Mouse (Mus musculus): ENCODE data around the gene Dydc2.

The Dydc2 gene

GRCm38 (mm10) chr14:41047402-41047801 is 21.6 kb downstream of the Dydc2 start:
- DNase-seq (ENCODE audit: low read depth, low spot score), result no peak

GRCm38 (mm10) chr14:41035146-41035798 is 33.7 kb downstream of the Dydc2 start:
- peak; percentile 54 for DNase-seq (ENCODE audit: low read depth, low spot score)

DNA sequence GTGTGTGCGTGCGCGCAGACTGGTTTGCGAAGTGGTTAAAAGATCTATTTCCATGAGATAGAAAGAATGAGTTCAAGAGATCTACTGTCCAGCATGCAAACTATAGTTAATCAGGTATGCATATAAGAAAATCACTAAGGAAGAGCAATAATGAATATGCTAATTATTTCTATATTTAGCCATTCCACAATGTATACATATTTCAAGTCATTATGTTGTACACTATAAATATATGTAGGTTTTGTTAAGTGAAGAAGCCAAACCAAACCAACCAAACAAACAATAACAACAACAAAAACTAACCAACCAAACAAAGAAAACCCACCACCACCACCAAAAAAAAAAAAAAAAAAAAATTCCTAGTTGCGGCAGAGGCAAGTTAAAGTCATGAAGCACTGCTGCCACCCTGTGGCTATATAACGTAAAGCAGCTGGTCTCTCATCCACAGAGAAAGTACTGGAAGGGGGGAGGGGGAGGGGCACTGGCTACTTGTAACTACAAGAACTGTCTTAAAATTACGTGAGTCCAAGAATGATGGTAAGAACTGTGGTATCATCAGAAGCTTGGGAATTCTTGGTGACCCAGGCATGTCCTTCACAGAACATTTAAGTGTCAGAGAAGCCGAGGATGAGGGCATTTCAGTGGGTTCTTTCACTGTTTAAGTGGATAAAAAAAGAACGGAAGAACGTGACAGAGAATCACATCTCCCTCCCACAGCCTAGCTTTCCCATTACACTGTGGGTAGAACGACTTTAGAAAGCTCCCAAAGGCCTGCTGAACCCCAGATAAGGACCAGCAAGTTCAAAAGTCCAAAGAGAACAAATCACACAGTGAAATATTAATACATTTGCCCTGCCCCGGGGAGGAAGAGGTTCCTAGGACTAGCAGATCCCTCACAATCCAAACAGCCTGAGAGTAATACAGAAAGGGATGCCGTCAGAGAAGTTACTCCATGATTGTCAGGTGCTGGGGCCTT is 35.6 kb downstream of the Dydc2 start:
- peak; percentile 80 for DNase-seq (ENCODE audit: low read depth, low spot score)

DNA sequence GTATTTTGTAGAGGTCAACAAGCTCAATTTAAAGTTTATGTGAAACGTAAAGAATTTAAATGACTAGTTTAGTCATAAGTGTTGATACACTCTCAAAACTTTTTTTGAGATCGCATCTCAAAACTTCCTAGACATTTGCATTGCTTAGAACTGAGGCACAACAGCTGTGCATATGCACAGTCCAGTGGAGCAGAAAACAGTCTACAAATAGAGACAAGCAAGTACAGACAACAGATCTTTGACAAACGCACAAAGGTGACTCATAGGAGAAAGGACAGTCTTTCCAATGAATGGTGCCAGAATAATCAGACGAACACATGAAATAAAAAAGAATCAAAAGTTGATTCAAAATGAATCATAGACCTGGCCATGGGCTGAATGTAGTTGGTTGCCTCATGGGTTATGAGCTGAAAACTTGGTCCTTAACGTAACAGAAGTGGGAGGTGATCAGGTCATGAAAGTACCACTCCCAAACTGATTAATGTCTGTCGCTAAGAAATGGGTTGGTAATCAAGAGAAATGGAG is 38.0 kb downstream of the Dydc2 start:
- DNase-seq (ENCODE audit: low read depth, low spot score), result no peak

DNA sequence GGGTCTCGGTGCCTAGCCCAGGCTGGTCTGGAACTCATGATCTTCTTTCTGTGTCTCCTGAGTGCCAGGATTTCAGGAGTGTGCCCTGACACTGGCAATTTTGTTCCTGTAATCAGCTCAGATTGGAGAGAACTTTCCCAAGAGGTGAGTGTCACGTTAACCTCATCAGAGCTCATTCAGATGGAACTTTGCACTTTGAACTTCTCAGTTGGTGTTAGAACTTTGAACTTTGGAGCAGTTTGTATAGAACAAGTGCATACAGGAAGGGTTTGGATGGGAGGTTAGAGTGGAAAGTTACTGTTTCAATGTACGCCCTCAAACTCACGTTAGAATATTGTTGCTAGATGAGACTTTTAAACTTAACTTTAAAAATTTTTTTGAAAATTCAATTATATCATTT is 39.7 kb downstream of the Dydc2 start:
- DNase-seq (ENCODE audit: low read depth, low spot score), result no peak

DNA sequence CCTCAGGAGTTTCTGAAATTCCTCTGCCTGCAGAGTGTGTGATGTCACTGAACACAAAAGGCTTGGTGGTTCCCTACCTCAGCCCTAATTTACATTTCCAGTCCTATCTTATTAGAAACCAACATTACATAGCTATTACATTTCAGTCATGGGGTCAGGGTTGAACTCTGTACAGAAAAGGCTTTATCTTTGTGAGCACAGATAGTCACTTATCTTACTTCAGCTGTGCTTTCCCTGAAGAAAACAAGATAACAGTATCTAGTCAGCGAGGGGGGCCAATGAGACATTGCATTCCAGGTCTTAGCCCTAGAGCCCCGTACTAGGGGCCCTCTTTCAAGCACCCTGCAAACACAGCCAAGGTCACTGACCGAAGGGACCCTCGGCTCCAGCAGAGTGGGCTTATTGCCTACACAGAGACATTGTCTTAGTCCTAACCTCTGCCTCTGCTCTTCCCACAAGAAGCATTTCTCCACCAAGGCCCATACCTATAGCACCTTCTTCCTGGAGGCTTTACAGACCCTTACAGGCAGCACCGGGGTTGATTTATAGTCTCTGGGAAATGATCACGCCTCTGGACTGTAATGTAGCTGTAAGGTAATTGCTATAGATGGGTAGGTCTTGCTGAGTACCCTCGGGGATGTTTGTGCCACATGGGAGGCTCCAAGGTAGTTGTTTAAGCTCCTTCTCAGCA is 43.3 kb downstream of the Dydc2 start:
- no peak for DNase-seq (ENCODE audit: low read depth, low spot score)

DNA sequence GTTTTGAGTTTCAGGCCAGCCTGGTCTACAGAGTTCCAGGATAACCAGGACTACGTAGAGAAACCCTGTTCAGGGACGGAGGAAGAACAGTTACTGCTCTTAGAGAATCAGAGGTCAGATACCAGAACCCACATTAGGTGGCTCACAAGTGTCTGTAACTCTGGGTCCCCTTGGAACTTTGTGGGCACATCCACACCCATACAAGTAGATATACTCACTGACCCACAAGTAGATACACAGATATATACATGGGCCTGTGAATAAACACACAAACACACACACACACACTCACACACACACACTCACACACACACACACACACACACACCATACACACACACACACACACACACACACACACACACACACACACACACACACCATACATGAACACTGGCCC is 43.9 kb downstream of the Dydc2 start:
- DNase-seq (ENCODE audit: low read depth, low spot score), result no peak

DNA sequence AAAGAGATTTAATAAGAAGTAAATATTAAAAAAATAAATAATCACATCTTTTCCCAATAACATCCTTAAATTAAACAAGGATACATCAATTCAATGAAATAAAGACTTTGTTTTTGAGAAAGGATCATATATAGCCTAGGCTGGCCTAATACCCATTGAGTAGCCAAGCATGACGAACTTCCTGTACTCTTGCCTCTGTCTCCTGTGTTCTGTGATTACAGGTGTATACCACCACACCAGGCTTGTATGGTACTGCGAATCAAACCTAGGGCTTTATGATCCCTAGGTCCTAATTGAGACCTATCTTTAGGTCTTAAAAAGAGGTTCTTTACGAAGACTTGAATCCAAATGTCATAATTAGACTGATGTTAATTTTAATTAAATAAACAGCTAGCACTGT is 47.8 kb downstream of the Dydc2 start:
- no peak for DNase-seq (ENCODE audit: low read depth, low spot score)

GRCm38 (mm10) chr14:41017460-41017859 is 51.5 kb downstream of the Dydc2 start:
- DNase-seq (ENCODE audit: low read depth, low spot score), result no peak

DNA sequence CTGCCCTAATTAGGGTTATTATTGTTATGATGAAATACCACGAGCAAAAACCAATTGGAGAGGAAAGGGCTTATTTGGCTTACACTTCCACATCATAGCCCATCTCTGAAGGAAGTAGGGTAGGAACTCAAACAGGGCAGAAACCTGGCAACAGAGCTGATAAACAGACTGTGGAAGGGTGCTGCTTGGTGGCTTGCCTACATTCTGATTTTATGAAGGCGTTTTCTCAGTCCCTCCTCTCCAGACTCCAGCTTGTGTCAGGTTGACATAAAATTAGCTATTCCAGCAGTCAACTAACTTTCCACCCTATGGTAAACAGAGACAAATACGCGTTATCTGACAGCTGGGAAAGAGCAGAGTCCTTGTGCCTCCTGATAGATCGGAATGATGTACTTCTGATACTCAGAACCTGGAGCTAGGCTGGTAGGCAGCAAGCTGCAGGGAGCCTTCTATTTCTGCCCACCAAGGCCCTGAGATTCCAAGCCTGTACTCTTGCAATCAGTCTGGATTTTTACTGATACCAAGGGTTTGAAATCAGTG is 54.2 kb downstream of the Dydc2 start:
- DNase-seq (ENCODE audit: low read depth, low spot score), result no peak

DNA sequence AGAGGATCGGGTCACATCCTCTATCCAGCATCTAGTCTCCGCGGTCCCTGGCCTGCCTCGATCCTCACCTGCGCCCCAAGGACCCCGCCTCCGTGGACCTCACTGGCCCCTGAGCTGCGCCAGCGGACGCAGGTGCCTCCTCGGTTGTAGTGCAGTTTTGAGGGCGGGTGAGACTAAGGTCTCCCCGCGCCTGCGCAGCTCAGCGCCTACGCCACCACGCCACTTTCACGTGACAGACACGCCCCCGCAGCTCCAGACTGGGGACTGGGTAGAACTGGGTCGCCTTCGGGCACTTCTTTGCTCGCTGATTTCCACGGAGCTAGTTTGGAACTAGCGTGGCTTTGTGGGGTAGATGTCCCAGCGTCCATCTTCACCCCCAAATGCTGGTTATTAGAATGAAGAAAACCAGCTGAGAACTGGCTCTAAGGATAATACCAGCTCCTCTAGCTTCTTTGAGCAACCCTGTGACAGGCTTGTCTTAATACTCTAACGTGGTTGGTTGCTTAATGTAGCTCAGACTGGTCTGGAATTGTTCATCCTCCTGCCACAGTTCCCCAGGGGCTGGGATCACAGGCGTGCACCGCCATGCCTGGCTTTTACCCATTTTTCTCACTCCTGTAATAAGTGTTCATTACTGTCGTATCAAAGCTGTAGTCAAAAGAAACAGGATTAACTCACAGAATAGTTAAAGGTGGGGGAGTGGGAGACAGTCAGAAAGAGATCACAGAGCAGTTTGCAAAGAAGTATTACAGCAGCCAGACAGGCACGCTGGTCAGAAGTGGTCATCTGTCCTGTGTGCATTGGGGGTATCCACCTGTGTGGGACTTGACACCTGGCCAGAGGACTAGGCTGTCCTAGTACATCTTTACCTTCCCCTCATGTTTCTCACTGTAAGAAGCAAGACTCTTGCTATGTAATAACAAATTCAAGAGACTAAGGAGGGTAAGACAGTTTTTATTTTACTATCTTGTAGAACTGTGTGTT is 55.1 kb downstream of the Dydc2 start, which contains the start of gene Fam213a:
Gene Fam213a (minus strand): TSS at position 159 of the 984 bp plus-strand sequence.
- peak; percentile 92 for DNase-seq (ENCODE audit: low read depth, low spot score)

DNA sequence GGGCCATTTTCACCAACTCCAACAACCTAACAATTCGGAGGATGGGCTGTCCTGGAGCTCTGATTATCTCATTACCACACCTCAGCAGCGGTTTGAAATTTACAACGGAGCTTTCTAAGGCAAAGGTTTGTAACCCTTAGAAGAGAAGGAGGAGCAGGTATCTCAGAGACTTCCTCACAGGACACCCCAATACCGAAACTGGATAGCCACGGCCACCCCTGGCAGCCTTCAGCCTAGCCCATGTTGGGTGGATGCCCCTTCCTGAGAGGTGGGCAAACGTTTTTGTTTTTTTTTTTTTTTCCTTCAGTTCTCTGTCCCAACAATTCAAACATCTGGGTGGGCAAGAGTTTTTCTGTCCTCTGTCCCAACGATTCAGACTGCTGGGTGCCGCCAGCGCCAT is 55.9 kb downstream of the Dydc2 start:
- no peak for DNase-seq (ENCODE audit: low read depth, low spot score)

DNA sequence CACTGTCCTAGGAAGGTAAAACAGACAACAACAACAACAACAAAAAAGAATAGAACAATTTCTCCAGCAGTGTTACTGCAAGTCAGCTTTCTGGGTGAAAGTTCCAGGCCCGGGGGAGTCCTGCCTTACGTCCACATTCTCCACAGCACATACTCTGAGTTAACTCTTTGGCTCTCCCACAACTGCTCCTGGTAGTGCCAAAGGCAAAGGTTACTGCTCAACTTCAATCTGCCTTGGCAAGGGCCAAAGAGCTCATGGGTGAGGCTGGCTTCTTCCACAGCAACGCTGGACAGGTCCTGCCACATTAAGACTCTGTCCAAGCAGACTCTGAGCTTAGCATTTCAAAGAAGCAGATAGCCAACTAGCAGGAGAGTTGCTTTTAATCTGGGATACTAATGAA is 57.1 kb downstream of the Dydc2 start:
- no peak for DNase-seq (ENCODE audit: low read depth, low spot score)

DNA sequence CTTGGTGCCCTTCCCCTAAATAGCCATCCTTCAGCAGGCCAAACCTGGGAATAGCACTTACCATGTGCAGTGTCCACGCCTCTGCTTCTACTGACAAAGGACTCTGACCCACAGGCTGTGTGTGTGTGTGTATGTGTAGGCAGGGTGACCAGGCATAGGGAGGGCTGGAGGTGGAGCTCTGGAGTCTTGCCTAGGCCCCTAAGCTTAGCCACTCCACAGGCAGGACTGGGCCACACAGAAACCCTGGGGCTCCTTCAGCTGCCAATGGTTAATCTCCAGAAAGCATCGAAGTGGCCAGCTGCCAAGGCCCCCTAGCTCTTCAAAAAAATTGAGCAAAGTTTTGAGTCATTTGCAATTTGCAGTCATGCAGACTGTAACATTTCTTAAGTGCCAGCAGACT is 60.9 kb downstream of the Dydc2 start:
- DNase-seq (ENCODE audit: low read depth, low spot score), result no peak

DNA sequence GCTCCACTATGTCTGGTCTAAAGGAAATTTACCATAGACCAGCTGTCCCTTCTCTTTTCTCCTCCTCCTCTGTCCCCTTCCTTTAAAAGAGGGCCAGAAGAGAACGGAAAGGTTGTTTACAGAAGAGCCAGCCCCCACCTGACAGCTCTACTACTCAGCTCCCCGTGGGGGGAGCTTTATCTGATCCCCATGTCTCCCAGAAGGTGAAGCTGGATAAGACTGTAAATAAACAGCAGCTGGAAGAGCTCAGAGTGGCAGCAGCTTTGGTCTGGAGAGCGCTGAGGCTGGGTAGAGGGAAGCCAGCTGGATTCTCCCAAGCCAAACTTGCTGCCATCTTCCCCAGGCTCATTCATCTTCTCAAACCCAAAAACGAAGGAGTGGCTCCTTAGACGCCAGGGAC is 61.4 kb downstream of the Dydc2 start:
- DNase-seq (ENCODE audit: low read depth, low spot score), result no peak

DNA sequence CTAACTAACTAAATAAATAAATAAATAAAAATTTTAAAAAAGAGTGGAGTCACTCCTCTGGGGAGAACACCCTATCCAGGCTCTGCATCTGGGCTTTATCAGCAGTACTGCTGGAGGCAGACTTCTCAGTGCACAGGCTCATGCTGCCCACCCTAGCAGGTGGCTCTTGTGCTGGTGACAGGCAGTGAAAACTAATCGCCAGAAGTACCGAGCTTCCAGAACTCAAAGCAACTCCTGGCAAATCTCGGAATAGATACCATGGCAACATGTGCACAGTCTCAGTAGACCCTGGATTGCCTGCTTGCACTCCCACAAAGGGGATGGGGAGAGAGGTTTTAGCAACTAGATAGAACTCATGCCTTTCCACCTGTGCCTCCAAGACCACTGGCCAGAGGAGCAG is 62.1 kb downstream of the Dydc2 start:
- no peak for DNase-seq (ENCODE audit: low read depth, low spot score)

DNA sequence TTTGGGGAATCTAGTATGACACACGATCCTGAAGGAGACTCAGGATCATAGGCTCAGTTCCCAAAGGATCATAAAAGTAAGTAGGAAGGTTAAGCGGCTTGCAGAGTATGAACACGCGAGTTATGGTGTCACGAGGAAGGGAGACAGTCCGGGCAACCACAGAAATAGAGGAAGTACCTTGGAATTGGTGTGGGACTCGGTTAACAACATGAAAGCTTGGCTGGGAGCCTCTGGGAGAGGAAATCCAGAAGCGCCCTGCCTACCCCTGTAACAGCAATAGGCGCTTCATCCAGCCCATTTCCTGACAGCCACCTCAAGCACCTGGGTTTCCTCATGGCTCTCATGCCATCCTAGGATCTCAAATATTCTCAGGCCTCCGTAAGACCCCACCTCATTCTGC is 62.7 kb downstream of the Dydc2 start:
- DNase-seq (ENCODE audit: low read depth, low spot score), result no peak

GRCm38 (mm10) chr14:41005716-41006115 is 63.3 kb downstream of the Dydc2 start:
- DNase-seq (ENCODE audit: low read depth, low spot score), result no peak

DNA sequence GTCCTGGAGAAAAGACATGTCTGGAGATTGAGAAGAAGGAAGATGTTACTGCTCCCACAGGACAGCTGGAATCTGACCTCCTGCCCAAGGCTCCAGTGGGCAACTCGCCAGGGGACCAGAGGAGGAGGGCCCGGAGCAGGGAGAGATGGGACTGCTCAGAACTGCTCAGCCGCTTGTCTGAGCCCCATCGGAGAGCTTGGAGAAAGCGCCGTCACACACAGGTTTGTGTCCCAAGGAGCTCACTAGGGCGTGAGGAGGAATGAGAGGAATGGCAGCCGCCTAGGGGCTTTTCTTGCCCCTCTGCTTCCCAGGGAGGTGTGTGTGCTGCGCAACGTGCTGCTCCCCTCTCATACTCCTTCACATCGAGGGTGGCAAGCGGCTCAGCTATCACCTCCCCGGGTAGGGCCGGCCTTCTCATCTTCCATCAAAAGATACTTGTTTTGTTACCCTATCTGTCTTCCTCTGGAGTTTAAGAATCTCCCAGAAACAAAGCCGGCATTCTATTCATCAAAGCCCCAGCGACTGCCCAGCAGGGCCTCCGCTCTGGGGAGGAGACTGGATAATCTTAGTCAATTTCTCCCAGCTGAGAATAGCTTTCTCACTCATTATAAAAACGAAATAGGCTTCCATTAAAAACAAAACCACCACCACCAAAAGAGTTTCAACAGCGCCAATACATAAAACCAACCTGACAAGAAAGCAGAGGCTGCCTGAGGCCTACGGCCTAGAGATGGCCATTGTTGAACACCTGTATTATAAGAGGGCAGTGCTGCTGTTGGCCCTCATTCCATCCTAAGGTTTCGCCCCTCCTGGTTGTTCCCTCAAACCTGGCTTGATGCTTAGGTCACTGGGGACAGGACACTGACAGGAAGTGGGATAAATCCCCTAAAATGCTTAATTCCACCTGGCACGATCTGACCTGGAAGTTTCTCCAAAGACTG is 64.5 kb downstream of the Dydc2 start:
- no peak for DNase-seq (ENCODE audit: low read depth, low spot score)

All from CD4-positive helper T cell, adult 2 months (primary cell).